Mouse (Mus musculus): ENCODE data around the gene Col6a4.

Gene Col6a4

DNA sequence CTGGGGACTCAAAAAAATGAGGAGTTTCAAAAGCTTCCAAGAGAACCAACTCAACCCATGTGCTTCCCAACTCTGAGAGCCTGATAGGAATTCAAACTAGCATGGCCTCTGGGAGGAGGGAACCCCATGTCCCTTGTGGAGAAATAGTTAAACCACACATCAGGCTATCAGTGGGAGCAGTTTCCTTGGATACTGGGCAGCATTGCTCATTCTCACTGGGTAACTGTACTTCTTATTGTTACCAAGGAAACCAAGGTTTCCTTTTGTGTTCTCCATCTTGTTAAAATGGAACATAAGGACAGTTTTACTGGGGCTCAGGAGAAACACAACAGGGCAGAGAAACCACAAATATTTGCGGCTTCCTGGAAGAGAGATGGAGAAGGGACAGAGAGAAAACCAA is 146.8 kb downstream of the Col6a4 start:
- DNase-seq: no peak

DNA sequence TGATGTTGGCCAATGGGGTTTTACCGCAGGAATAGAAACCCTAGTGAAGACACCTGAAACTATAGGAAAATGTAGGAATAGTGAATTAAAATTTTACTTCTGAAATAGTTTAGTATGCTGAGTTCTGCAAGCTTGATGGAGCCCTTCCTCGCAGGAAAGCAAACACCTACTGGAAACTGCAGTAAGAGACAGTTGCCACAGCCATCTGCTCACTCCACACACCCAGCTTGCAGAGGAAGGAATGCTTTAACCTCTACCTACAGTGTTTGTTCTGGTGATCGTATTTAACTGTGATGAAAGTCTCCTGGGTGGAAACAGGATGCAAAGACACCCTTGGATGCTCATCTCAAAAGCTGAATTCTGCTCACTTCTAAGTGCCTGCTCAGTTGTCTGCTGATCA is 149.0 kb downstream of the Col6a4 start:
- DNase-seq: no peak
